Mouse (Mus musculus) left cerebral cortex, postnatal 4 days (tissue): Measurements from ENCODE around the gene Prkcq. TPM values are rescaled to one million over a fixed set of nuclear protein-coding genes. Genes with fewer than 3 reads are reported as not detected.

Experiments
- DNase-seq: peaks from one replicate; pipeline ENCODE4 v3.0.0-alpha.2; 2022
- intact Hi-C: fragments of 180-260 bp; cut with DNase I; formaldehyde crosslinking; loops from one replicate; pipeline ENCODE4 v1.15.1; 2025
- total RNA-seq, 2 experiments: library from RNA; stranded (reverse); gene quantifications; 2 replicates each; pipeline ENCODE4 v1.2.3; 2021

Gene Prkcq
- total RNA-seq, 2 experiments from 2014 or later, result 6.6 to 7.0 TPM

DNA sequence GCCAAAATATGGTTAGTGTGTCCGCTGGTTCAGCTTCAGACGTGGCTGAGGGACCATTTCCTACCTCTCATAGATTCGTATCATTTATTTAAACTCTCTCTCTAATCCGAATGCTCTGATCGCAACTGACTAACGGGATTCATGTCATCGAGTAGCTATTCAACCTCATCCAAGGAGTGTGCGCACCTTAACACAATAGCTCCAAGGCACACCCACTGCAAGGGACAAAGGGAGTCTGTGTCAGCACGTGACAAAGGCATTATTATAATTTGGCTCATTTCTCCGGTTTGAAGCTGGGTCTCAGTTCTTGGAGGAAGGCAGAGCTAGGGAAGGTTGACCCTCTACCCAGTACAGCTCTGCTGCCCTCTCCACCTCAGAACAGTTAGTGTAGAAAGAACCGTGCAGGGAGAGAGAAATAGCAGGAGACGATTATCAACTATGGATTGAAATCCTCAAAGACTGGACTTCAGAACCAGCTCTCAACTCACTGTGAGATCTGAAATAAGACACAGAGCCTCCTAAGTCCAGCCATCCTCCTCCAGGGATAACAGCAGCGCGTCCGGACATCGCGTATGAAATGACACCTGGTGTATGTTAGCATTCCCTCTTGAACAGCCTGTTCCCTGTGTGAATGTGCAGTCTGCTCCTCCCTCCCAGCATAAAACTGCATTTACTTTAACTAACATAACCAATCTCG lies 116.1 kb downstream of the Prkcq start:
- intact Hi-C loops, result loop anchor here (10.0 kb wide), 1 partner anchor 173 kb away; no protein-coding TSS in a partner anchor
- DNase-seq, result no peak

GRCm38 (mm10) chr2:11288531-11288846 lies 116.6 kb downstream of the Prkcq start:
- intact Hi-C loops, result loop anchor here (10.0 kb wide), 1 partner anchor 174 kb away; no protein-coding TSS in a partner anchor
- DNase-seq, result peak; percentile 79

- no peak for DNase-seq
- intact Hi-C loops, result loop anchor here (5.0 kb wide), 1 partner anchor 924 kb away; no protein-coding TSS in a partner anchor
Observed at GRCm38 (mm10) chr2:11290931-11291330, 119.0 kb downstream of the Prkcq start.

DNA sequence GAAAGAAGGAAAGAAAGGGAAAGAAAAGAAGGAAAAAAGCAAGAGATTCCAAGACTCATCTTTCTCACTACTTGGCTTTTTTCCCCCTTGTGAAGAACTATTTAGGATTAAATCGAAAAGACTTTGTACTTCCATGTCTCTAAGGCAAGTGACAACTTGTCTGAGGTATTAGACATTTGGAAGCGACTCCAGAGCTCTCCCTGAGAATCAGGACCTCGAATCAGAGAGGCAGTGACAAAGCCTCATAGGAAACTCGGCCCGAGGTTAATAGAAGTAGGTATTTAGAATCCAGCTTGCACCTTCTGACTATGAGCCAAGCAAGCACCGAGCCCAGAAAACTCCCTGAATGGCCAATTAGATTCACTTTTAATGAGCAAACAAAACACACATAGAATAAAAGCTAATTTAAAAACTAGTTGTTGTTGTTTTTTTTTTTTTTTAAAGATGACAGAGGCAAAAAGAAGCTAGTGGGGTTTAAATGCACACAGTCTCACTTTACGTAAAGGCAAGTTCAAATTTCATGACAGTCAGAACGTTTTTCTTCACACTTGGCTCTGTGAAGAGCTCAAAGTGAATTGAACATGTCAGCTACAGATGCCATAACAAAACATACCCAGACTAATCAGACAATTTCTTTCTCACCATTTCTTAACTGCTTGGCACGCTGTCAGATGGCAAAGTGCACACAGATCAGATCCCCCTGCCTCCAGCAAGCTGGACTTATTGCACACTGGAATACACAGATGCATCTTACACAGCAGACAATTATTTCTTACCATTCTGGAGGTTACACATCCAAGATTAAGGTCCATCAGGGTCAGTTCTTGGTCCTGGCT lies 119.9 kb downstream of the Prkcq start:
- DNase-seq, result no peak
- intact Hi-C loops, result loop anchor here (5.0 kb wide), 1 partner anchor 924 kb away; no protein-coding TSS in a partner anchor

- intact Hi-C loops, result loop anchor here (5.0 kb wide), 1 partner anchor 926 kb away; no protein-coding TSS in a partner anchor
- DNase-seq, result no peak
Observed at GRCm38 (mm10) chr2:11293144-11293543, 121.2 kb downstream of the Prkcq start.

DNA sequence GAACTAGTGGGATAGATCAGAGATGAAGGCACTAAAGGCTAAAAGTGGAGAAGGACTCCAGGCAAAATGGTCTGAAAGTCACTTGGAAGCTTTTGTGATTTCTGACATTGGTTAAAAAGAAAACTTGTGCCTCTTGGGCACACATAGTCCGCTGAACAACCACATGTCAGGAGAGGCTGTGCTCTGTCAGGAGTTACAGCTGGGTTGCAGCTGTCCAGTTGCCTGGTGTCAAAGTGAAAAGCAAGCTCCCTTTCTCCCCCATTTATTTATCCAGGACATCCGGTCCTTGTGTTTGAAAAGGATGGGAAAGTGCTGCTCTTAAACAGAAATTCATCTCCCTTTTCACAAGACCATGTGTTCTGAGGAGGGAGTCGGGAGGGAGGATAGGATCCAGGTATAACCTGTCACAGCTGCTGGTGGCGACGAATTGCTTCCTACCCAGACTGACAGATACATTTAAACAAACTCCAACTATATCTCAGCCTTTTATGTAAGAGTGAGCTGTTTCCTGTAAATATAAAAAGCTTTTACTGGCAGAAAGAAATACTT lies 122.8 kb downstream of the Prkcq start:
- no peak for DNase-seq
- intact Hi-C loops, result loop anchor here (5.0 kb wide), 1 partner anchor 927 kb away; no protein-coding TSS in a partner anchor

DNA sequence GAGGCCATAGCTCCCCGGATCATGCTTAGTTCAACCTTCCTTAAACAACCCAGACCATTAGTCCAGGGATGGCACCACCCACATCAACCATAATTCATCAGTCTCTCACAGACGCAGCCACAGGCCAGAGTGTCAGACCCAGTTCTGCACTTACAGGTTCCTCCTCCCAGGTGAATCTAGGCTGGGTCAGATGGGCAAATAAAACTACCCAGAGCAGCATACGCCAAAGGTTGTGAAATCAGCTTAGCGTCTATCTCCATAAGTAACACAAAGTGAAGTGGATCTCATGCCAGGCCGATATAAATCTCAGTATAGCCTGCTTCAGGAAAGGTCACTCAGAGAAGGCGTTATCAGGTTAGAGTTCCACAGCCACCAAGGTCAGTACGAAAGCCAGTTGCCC lies 126.9 kb downstream of the Prkcq start:
- intact Hi-C loops, result no loop called here
- DNase-seq, result no peak

- intact Hi-C loops, result no loop called here
- DNase-seq, result no peak
Observed at GRCm38 (mm10) chr2:11299366-11299765, 127.5 kb downstream of the Prkcq start.

GRCm38 (mm10) chr2:11300362-11300761 lies 128.5 kb downstream of the Prkcq start:
- no peak for DNase-seq
- intact Hi-C loops, result loop anchor here (10.0 kb wide), 1 partner anchor 536 kb away; no protein-coding TSS in a partner anchor

- intact Hi-C loops, result no loop called here
- peak; percentile 23 for DNase-seq
Observed at GRCm38 (mm10) chr2:11320241-11320640, 148.3 kb downstream of the Prkcq start.

DNA sequence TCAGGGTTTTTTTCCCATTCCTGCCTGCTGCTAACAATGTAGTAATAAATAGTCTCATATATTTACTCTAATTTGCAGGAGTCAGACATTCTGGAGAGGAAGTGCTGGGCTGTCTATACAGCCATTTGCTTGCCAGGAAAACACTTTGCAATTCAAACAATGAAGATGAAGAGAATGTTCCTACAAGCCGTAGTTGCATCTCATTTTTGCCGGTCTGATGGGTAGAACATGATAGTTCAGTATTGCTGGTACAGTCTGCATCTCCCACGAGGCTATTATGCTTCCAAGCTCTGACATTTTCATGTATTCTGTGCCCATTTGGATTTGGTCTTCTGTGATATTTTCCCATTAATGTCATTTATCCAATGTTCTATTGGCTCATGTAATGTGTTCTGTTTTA lies 150.5 kb downstream of the Prkcq start:
- intact Hi-C loops, result no loop called here
- DNase-seq, result no peak

GRCm38 (mm10) chr2:11327280-11327679 lies 155.4 kb downstream of the Prkcq start:
- intact Hi-C loops, result no loop called here
- DNase-seq, result no peak

- intact Hi-C loops, result loop anchor here (5.0 kb wide), 1 partner anchor 213 kb away; no protein-coding TSS in a partner anchor
- no peak for DNase-seq
Observed at GRCm38 (mm10) chr2:11329407-11330224, 157.7 kb downstream of the Prkcq start.

GRCm38 (mm10) chr2:11331528-11332446 lies 159.9 kb downstream of the Prkcq start:
- intact Hi-C loops, result loop anchor here (1.0 to 5.0 kb wide), 2 partner anchors 171 to 211 kb away; no protein-coding TSS in a partner anchor
- peak; percentile 65 for DNase-seq

DNA sequence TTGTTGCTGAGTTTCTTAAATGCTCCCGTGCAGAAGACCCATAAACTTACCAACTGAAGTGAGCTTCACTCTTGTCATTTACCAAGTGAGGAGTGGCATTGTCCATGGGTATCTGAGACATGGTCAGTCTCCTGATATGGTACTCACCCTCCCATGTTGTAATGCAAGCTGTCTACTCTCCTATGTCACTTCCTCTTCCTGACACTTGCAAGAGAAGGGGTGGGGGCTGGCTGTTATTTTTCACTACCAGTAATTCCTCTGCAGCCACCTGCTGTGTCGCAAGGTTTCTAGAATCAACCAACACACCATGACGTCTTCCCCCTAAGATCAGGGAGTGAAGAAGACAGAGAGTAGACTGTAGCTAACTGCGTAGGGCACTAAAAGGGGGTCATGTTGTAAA lies 160.6 kb downstream of the Prkcq start:
- intact Hi-C loops, result loop anchor here (5.0 kb wide), 1 partner anchor 210 kb away; no protein-coding TSS in a partner anchor
- no peak for DNase-seq

DNA sequence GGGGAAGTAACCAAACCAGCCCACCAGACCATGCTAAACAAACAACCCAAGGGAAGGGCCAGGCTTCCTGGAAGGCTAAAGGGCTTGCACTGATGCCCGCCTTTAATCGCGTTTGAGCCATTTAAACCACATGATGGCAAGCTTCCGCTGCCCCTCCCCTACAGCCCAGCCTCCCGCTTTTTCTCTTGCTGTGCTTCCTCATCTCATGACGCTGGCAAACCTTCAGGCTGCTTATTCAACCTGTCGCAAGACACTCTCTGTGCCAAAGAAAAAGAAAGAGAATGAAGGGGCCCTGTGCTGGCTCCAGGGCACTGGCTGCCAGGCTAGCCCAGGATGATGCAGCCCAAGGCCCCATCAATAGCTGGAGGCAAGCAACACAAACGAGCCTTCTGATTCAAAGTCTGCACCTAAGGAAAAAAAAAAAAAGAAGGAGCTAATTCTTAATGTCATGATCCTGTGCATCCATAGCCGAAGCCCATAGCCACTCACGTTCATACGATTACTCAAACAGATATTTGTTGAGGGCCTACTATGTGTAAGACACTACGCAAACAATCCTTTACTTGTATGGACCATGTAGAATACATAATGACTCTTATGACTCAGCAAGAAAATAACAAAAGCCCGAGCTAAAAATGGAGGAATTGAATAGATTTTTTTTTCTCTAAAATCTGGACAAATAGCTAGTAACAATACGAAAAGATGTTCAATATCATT lies 161.6 kb downstream of the Prkcq start:
- intact Hi-C loops, result loop anchor here (5.0 kb wide), 1 partner anchor 209 kb away; no protein-coding TSS in a partner anchor
- DNase-seq, result peak; percentile 62

DNA sequence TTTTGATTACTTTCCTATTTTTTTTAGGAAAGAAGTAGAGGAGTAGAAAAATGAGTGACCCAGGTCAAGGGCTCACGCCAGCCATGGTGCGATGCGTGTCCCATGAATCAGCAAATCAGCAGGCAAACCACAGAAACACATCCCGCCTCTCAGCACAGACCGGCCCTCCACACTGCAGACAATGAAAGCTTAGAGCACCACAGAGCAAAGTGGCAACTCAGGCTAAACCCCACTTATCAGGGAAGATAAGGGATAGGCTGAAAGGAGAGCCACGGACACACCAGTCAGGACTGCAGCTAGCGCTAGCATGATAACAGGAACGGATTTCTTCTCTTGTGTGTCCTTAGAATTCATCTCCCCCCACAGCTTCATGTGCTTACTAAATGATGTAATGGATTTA lies 164.4 kb downstream of the Prkcq start:
- no peak for DNase-seq
- intact Hi-C loops, result no loop called here
